Mouse (Mus musculus) c-Kit-positive CD71-negative TER-119-negative erythroid progenitor cells, embryonic 14.5 days (primary cell): ENCODE data around the gene Bhlhe40.

Experiments
- DNase-seq: peaks from one replicate; pipeline ENCODE4 v3.0.0-alpha.2; 2013; ENCODE audit warnings: low read depth

The Bhlhe40 gene

GRCm38 (mm10) chr6:108694965-108695724 is 34.7 kb downstream of the Bhlhe40 start:
- DNase-seq: no peak

GRCm38 (mm10) chr6:108695844-108696821 is 35.7 kb downstream of the Bhlhe40 start:
- no peak for DNase-seq

- DNase-seq: no peak
Observed at GRCm38 (mm10) chr6:108696822-108697202, 36.4 kb downstream of the Bhlhe40 start.

- DNase-seq: no peak
Observed at GRCm38 (mm10) chr6:108697345-108697744, 36.9 kb downstream of the Bhlhe40 start.

- no peak for DNase-seq
Observed at GRCm38 (mm10) chr6:108698343-108698870, 38.0 kb downstream of the Bhlhe40 start.

GRCm38 (mm10) chr6:108699679-108700078 is 39.2 kb downstream of the Bhlhe40 start:
- DNase-seq: no peak

GRCm38 (mm10) chr6:108700638-108701343 is 40.4 kb downstream of the Bhlhe40 start:
- DNase-seq: no peak

- no peak for DNase-seq
Observed at GRCm38 (mm10) chr6:108702648-108703047, 42.2 kb downstream of the Bhlhe40 start.

GRCm38 (mm10) chr6:108703085-108703484 is 42.7 kb downstream of the Bhlhe40 start:
- no peak for DNase-seq

- no peak for DNase-seq
Observed at GRCm38 (mm10) chr6:108704316-108705080, 44.1 kb downstream of the Bhlhe40 start.

- DNase-seq: no peak
Observed at GRCm38 (mm10) chr6:108705957-108706356, 45.5 kb downstream of the Bhlhe40 start.

- no peak for DNase-seq
Observed at GRCm38 (mm10) chr6:108706994-108707645, 46.7 kb downstream of the Bhlhe40 start.

GRCm38 (mm10) chr6:108709131-108709470 is 48.7 kb downstream of the Bhlhe40 start:
- DNase-seq: no peak

- DNase-seq: no peak
Observed at GRCm38 (mm10) chr6:108709471-108710231, 49.2 kb downstream of the Bhlhe40 start.

- no peak for DNase-seq
Observed at GRCm38 (mm10) chr6:108710667-108711066, 50.2 kb downstream of the Bhlhe40 start.

GRCm38 (mm10) chr6:108711192-108711964 is 50.9 kb downstream of the Bhlhe40 start:
- no peak for DNase-seq

GRCm38 (mm10) chr6:108712148-108712547 is 51.7 kb downstream of the Bhlhe40 start:
- DNase-seq: no peak

- DNase-seq: no peak
Observed at GRCm38 (mm10) chr6:108713175-108713974, 52.9 kb downstream of the Bhlhe40 start.
